Mouse (Mus musculus): ENCODE measurements around the gene Mall. TPM values are rescaled to one million over a fixed set of nuclear protein-coding genes. Genes with fewer than 3 reads are reported as not detected.

The Mall gene
- total RNA-seq, 2 experiments from 2014 or later: 0.53 to 0.54 TPM

Other genes with a start within 250 kb of the Mall start
- gene Kcnip3, start 207.8 kb downstream of the Mall start, total RNA-seq (2021): 10 to 100 TPM; 53.9 to 57.9 TPM
- under 1 TPM; 0.07 to 0.14 TPM for gene Prom2, start 188.5 kb downstream of the Mall start, total RNA-seq (2021)
- 1 to 10 TPM; 8.4 to 9.7 TPM for gene Zfp661, start 142.8 kb downstream of the Mall start, total RNA-seq (2021)
- 10 to 100 TPM; 69.9 to 91.1 TPM for gene Mrps5, start 142.7 kb downstream of the Mall start, total RNA-seq (2021)
- gene Mal, start 73.2 kb downstream of the Mall start, total RNA-seq (2021): 1 to 10 TPM; 3.0 to 3.1 TPM
- gene Nphp1, start 59.0 kb upstream of the Mall start, total RNA-seq (2021): 10 to 100 TPM; 16.6 to 19.5 TPM
- 10 to 100 TPM; 42.6 to 46.0 TPM for gene Mtln, start 62.6 kb upstream of the Mall start, total RNA-seq (2021)
- 1 to 10 TPM; 1.5 to 2.5 TPM for gene Bub1, start 101.9 kb upstream of the Mall start, total RNA-seq (2021)
- gene Acoxl, start 108.9 kb upstream of the Mall start, total RNA-seq (2021): under 1 TPM in 1 of 2 experiments, not detected in 1; 0.13 TPM